In genomic region chr2:29667109-29667508, GRCm38 (mm10) we compare ENCODE assay signal across 16 mouse cellular contexts. TPM values are rescaled to one million over a fixed set of nuclear protein-coding genes. Genes with fewer than 3 reads are reported as not detected.
A peak's percentile ranks its signal among the peaks of the same experiment; 100 is the strongest.
DNase-seq lines count a peak whose midpoint lies in the region; ATAC-seq and TF ChIP-seq lines count a peak whose summit lies in the region.
"Had no signal": no experiment of that assay in that cellular context is flagged by ENCODE, and none has a peak within 500 bp of the region (broad histone marks: within the 10 kb centered on the region; RNA-seq: fewer than 3 reads in every experiment).

No protein-coding gene starts in this region.

- WGBS in heart, embryonic 11.5 days (ENCODE audit: insufficient replicate concordance) = 86% methylated on average over 4 of the region's 4 CpGs
- WGBS in liver, embryonic 12.5 days (ENCODE audit: insufficient replicate concordance) = 80% methylated on average over 4 of the region's 4 CpGs
- 86% methylated on average over 4 of the region's 4 CpGs for WGBS in intestine, postnatal 0 days

- peak; percentile 45 for DNase-seq in cerebellum, adult 11-12 months
- DNase-seq in cerebellum, postnatal 36 days = no peak
- no peak for DNase-seq in heart, postnatal 14 days
- no peak for DNase-seq in liver
- no peak for DNase-seq in lung, postnatal 36 days
- DNase-seq: layer of hippocampus, adult 9-11 months; right cerebral cortex, postnatal 14 days; thymus, postnatal 25 days had no signal

- no peaks in the 10 kb centered on the region for H3K27me3 ChIP-seq in heart, embryonic 11.5 days (ENCODE audit: control insufficient read depth, insufficient read depth, low read length)
- H3K27me3 ChIP-seq in liver, embryonic 12.5 days (replicated peaks) = no peaks in the 10 kb centered on the region
- H3K27me3 ChIP-seq in intestine, postnatal 0 days (replicated peaks; ENCODE audit: control insufficient read depth, insufficient read depth, low read length) = no peaks in the 10 kb centered on the region
- H3K27me3 ChIP-seq: embryonic facial prominence, embryonic 13.5 days; midbrain, embryonic 13.5 days had no signal

- no peak overlapping the region for H3K27ac ChIP-seq in heart, embryonic 11.5 days (ENCODE audit: low read depth, low read length)
- no peak overlapping the region for H3K27ac ChIP-seq in liver, embryonic 12.5 days
- no peak overlapping the region for H3K27ac ChIP-seq in intestine, postnatal 0 days (ENCODE audit: low read depth, low read length)
- H3K27ac ChIP-seq: embryonic facial prominence, embryonic 13.5 days; hindbrain, embryonic 14.5 days; liver, embryonic 14.5 days; midbrain, embryonic 13.5 days; stomach, postnatal 0 days had no signal

- peaks cover 52% of the 10 kb centered on the region for H3K4me1 ChIP-seq in heart, embryonic 11.5 days (ENCODE audit: control insufficient read depth, insufficient read depth, low read length)
- peaks cover 81% of the 10 kb centered on the region for H3K4me1 ChIP-seq in liver, embryonic 12.5 days
- H3K4me1 ChIP-seq in intestine, postnatal 0 days (replicated peaks; ENCODE audit: control insufficient read depth, insufficient read depth, low read length) = peaks cover 8% of the 10 kb centered on the region; the same call in 1 of the 2 replicates

- no peak overlapping the region for H3K4me3 ChIP-seq in heart, embryonic 11.5 days (ENCODE audit: low read depth, low read length)
- H3K4me3 ChIP-seq in liver, embryonic 12.5 days = no peak overlapping the region
- no peak overlapping the region for H3K4me3 ChIP-seq in intestine, postnatal 0 days (ENCODE audit: low read depth, low read length)
- H3K4me3 ChIP-seq: embryonic facial prominence, embryonic 13.5 days; midbrain, embryonic 13.5 days had no signal

- ATAC-seq in heart, embryonic 11.5 days (replicated peaks; ENCODE audit: insufficient number of reproducible peaks, low FRiP score, low TSS enrichment) = no peak
- ATAC-seq in liver, embryonic 12.5 days = no peak
- ATAC-seq in intestine, postnatal 0 days = no peak

- no peak for TF ChIP-seq CTCF in intestine, postnatal 0 days (IDR thresholded peaks at IDR 0.05; ENCODE audit: low read depth)

- H3K9me3 ChIP-seq in heart, embryonic 11.5 days (replicated peaks; ENCODE audit: control insufficient read depth, low read length) = no peaks in the 10 kb centered on the region
- H3K9me3 ChIP-seq in liver, embryonic 12.5 days (replicated peaks) = no peaks in the 10 kb centered on the region
- H3K9me3 ChIP-seq in intestine, postnatal 0 days (ENCODE audit: control insufficient read depth) = no peaks in the 10 kb centered on the region
- H3K9me3 ChIP-seq: embryonic facial prominence, embryonic 13.5 days; midbrain, embryonic 13.5 days had no signal

- no peaks in the 10 kb centered on the region for H3K36me3 ChIP-seq in heart, embryonic 11.5 days (ENCODE audit: control insufficient read depth, insufficient read depth, low read length)
- H3K36me3 ChIP-seq in liver, embryonic 12.5 days = no peaks in the 10 kb centered on the region
- no peaks in the 10 kb centered on the region for H3K36me3 ChIP-seq in intestine, postnatal 0 days (ENCODE audit: control insufficient read depth, insufficient read depth)
- H3K36me3 ChIP-seq: embryonic facial prominence, embryonic 13.5 days; midbrain, embryonic 13.5 days had no signal

- peak overlapping the region; percentile 45 for H3K4me2 ChIP-seq in heart, embryonic 11.5 days
- 0 out of 2 replicates have a peak overlapping the region, but pooled peaks have one; percentile 20 for H3K4me2 ChIP-seq in liver, embryonic 12.5 days
- no peak overlapping the region for H3K4me2 ChIP-seq in intestine, postnatal 0 days (replicated peaks; ENCODE audit: low read depth)
- H3K4me2 ChIP-seq: embryonic facial prominence, embryonic 13.5 days; hindbrain, embryonic 14.5 days; midbrain, embryonic 13.5 days had no signal

- no peak overlapping the region for H3K9ac ChIP-seq in heart, embryonic 11.5 days (ENCODE audit: low read depth, low read length)
- H3K9ac ChIP-seq in liver, embryonic 12.5 days = no peak overlapping the region
- H3K9ac ChIP-seq in intestine, postnatal 0 days (ENCODE audit: low read depth, low read length) = no peak overlapping the region
- H3K9ac ChIP-seq: embryonic facial prominence, embryonic 13.5 days; hindbrain, embryonic 14.5 days; liver, embryonic 14.5 days; midbrain, embryonic 13.5 days had no signal

- intact Hi-C loops in heart, postnatal 14 days (cut with DNase I) = no loop called here

RNA-seq across cellular contexts. Expression of gene Rapgef1, which starts 47.6 kb away (rescaled TPM):
- polyA plus RNA-seq in heart, embryonic 11.5 days (2014; fragmentation: Nextera tagmentation; extraction: Ambion mirVana) = 9.1 and 9.8 TPM in 2 replicates
- 10 to 100 TPM; 89.6 to 91.6 TPM for total RNA-seq in heart, postnatal 14 days (2021)
- polyA plus RNA-seq in liver, embryonic 12.5 days (2016; fragmentation: Nextera tagmentation; extraction: Ambion mirVana) = 10.1 and 10.8 TPM in 2 replicates
- 6.1 and 6.3 TPM in 2 replicates for polyA plus RNA-seq in intestine, postnatal 0 days (2015; fragmentation: Nextera tagmentation; extraction: Ambion mirVana)
